ENCODE assay signal across 8 mouse cellular contexts in genomic region chr12:119026311-119026710, GRCm38 (mm10).
DNase-seq lines count a peak whose midpoint lies in the region; ATAC-seq and TF ChIP-seq lines count a peak whose summit lies in the region.

No protein-coding gene starts in this region.

- TF ChIP-seq EP300 in lung, postnatal 0 days (IDR thresholded peaks at IDR 0.05) = no peak
- TF ChIP-seq EP300 in stomach, postnatal 0 days (optimal IDR thresholded peaks at IDR 0.05) = no peak

- no peaks in the 10 kb centered on the region for H3K27me3 ChIP-seq in lung, postnatal 0 days (replicated peaks; ENCODE audit: insufficient read depth, low read length)
- no peaks in the 10 kb centered on the region for H3K27me3 ChIP-seq in stomach, postnatal 0 days (ENCODE audit: control insufficient read depth, insufficient read depth, low read length)

- no peak overlapping the region for H3K27ac ChIP-seq in lung, postnatal 0 days (ENCODE audit: low read length)
- no peak overlapping the region for H3K27ac ChIP-seq in stomach, postnatal 0 days (replicated peaks)

- TF ChIP-seq CTCF in lung, postnatal 0 days (IDR thresholded peaks at IDR 0.05) = peak; percentile 77
- TF ChIP-seq CTCF in stomach, postnatal 0 days (IDR thresholded peaks at IDR 0.05; ENCODE audit: low read depth) = peak; percentile 85

- H3K36me3 ChIP-seq in lung, postnatal 0 days (ENCODE audit: insufficient read depth, low read length) = no peaks in the 10 kb centered on the region
- no peaks in the 10 kb centered on the region for H3K36me3 ChIP-seq in stomach, postnatal 0 days (ENCODE audit: control insufficient read depth, insufficient read depth, low read length)

- H3K9me3 ChIP-seq in lung, postnatal 0 days (ENCODE audit: low read length) = no peaks in the 10 kb centered on the region
- no peaks in the 10 kb centered on the region for H3K9me3 ChIP-seq in stomach, postnatal 0 days (ENCODE audit: control insufficient read depth, low read length)

- no peak overlapping the region for H3K4me2 ChIP-seq in lung, postnatal 0 days (replicated peaks; ENCODE audit: low read depth, low read length)
- no peak overlapping the region for H3K4me2 ChIP-seq in stomach, postnatal 0 days (replicated peaks; ENCODE audit: low read depth)

- DNase-seq in gastrocnemius, adult 18-20 months (ENCODE audit: low spot score) = peak; percentile 32
- no peak for DNase-seq in gastrocnemius, adult 8-10 months (ENCODE audit: low spot score in 2 of 2)
- DNase-seq in urinary bladder, postnatal 14 days (ENCODE audit: low spot score) = peak; percentile 48
- DNase-seq in urinary bladder, postnatal 10 days (ENCODE audit: low spot score) = no peak
- DNase-seq in embryo, embryonic 11.5 days (ENCODE audit: low read depth, low spot score) = peak; percentile 32
- peak; percentile 53 to 79 for DNase-seq in kidney, adult 8-10 months
- peak; percentile 58 for DNase-seq in lung, postnatal 0 days (ENCODE audit: low spot score)
- DNase-seq in stomach, postnatal 0 days (ENCODE audit: low spot score) = peak; percentile 55

- H3K4me1 ChIP-seq in lung, postnatal 0 days (ENCODE audit: insufficient read depth, low read depth, low read length) = no peaks in the 10 kb centered on the region
- H3K4me1 ChIP-seq in stomach, postnatal 0 days (replicated peaks; ENCODE audit: control insufficient read depth, insufficient read depth) = no peaks in the 10 kb centered on the region

- H3K9ac ChIP-seq in lung, postnatal 0 days (replicated peaks; ENCODE audit: low read depth) = no peak overlapping the region
- H3K9ac ChIP-seq in stomach, postnatal 0 days (ENCODE audit: low read length) = no peak overlapping the region

- WGBS in lung, postnatal 0 days = 60% methylated on average over 1 of the region's 1 CpGs
- WGBS in stomach, postnatal 0 days = 66% methylated on average over 1 of the region's 1 CpGs

- no peak for ATAC-seq in lung, postnatal 0 days
- ATAC-seq in stomach, postnatal 0 days (ENCODE audit: low FRiP score, low TSS enrichment) = no peak

- no peak overlapping the region for H3K4me3 ChIP-seq in lung, postnatal 0 days (ENCODE audit: low read depth, low read length)
- H3K4me3 ChIP-seq in stomach, postnatal 0 days (ENCODE audit: low read depth, low read length) = no peak overlapping the region

Comparison
In these comparisons a context has a peak if more than half of its experiments do, and no peak if none do; other contexts are left out.
1. DNase-seq: peak in gastrocnemius, adult 18-20 months (single experiment), urinary bladder, postnatal 14 days (single experiment), embryo, embryonic 11.5 days (single experiment), kidney, adult 8-10 months (2 of 2), lung, postnatal 0 days (single experiment) and stomach, postnatal 0 days (single experiment); none in gastrocnemius, adult 8-10 months (0 of 2) and urinary bladder, postnatal 10 days (single experiment).